Mouse (Mus musculus): ENCODE results near the gene Wipi1.

Wipi1 gene

DNA sequence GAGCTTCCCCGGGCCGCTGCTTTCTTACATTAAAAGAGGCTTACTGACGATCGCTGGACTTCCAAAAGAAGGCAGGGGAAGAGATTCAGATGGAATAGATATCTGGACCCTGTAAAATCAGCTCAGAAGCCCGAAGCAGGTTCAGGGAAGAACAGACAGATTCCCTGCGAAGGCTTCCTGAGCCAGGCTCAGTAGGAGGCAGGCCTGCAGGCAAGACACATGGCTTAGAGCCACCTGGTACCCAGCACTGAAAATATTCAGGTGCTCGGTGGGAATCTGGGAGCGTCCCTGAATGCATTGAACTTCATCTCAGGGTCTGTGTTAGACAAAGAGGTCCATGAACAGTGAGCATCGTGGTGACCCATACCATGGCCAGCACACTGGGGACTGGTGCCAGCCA, 31.8 kb downstream of the Wipi1 start:
- peak; percentile 16 for DNase-seq (ENCODE audit: low read depth, low spot score)

DNA sequence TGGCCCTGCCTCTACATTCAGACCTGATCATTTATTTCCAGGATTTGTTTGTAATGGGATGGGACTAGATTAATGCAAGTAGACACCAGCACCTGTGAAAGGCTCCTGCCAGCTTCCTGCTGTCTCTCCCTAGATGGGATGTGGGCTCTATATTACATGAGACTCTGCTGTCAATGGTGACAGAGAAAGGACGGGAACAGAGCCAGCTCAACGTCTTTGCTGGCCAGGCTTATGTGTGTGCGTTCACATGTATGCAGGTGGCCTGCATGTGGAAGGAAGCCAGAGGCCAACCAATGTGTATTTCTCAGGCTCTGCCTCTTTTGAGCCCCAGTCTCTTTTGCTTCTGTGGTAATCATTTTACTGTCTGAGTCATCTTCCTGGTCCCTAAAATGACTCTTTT, 33.2 kb downstream of the Wipi1 start:
- no peak for DNase-seq (ENCODE audit: low read depth, low spot score)

DNA sequence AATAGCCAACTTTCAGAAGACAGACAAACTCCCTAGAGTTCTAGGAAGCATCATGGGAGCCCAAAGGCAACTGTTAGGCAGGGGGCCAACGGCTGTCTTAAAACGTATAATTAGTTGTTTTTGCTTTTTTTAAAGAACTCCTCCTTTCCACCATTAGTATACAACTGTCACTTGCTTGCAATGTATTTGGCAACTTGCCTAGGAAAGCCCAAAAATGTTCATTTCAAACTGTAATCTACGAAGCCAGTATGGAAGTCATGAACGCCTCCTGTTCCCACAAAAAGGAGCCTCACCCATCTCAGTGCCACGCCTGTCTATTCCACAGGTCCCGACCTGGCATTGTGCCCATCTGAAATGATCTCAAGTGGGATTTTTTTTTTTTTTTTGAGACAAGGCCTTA, 35.9 kb downstream of the Wipi1 start:
- DNase-seq (ENCODE audit: low read depth, low spot score) = peak; percentile 35

DNA sequence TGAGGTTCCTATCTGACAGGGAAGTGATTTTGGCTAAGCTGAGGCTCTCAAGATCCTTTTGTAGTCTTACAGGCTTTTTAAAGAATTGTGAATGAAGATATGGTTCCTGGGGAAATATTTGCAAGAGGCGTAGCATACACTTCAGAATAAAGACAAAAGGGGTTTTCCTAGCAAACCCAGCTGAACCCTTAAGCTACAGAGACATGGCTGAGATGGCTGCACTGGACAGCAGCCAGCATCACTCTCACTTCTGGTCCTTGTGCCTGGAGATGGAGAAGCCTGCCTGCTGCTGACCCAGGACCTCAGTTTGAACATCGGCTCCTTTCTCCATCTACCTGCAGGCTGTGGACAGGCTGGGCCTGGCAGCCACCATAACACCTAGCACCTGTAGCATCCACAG, 37.2 kb downstream of the Wipi1 start:
- no peak for DNase-seq (ENCODE audit: low read depth, low spot score)

DNA sequence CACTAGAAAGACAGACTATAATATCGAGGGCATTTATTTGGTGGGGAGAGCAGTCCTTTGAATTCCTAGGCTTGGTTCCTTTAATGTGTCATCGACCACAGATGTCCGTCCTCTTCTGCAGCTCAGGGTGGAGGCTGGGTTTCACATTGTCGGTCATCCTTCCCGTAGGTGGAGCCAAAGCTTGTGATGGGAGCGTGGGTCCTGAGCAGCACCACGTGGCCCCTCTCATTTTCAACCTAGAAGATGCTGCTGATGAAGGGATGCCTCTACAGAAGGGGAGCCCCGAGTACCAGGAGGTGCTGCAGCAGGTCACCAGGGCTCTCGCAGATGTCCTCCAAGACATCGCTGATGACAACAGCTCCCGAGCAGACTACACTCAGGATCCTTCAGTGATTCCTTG, 39.7 kb downstream of the Wipi1 start:
- no peak for DNase-seq (ENCODE audit: low read depth, low spot score)

DNA sequence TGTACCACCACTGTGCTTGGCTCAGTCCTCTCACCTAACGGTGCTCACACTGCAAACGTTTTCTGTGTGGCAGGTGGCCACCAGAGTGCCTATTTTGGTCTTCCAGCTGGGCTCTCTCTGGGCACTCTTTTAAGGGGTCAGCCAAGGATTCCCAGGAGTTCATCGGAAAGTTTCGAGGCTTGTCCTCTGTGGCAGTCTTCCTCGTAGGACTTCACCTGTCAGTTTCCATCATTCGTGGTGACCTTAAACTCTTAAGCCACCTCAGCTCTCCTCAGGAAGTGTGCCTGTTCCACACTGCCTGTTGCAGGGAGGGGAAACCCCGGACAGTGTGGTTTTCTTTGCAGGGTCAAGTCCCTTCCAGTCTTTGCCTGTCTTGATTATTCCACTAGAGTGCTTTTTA, 42.0 kb downstream of the Wipi1 start:
- DNase-seq (ENCODE audit: low read depth, low spot score) = no peak

DNA sequence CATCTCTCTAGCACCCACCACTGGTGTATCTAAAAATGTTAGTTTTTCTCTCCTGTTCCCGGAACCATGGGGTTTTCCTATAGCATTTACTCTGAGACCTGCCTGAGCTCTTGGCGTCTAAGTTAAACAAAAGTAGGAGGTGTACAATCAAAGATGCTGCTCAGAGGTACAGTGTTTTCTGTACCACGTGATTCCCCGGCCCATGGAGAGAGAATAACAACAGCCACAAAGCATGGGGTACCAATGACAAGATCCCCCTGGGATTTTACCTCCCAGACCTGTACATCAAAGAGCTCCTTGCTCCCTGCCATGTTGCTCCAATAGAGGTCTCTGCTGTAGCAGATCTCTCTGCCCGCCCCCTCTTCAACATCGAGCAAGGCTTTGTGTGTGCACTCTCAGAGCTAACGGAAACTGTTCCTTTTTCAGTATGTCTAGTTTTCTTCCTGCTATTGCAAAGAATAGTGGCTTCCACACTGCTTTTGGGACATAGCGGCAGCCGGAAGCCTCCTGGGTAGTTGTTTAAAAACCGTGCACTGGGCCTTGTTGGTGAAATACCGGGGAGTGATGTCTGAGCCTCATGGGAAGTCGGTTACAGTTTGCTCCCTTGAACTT, 42.7 kb downstream of the Wipi1 start:
- DNase-seq (ENCODE audit: low read depth, low spot score) = peak; percentile 15

DNA sequence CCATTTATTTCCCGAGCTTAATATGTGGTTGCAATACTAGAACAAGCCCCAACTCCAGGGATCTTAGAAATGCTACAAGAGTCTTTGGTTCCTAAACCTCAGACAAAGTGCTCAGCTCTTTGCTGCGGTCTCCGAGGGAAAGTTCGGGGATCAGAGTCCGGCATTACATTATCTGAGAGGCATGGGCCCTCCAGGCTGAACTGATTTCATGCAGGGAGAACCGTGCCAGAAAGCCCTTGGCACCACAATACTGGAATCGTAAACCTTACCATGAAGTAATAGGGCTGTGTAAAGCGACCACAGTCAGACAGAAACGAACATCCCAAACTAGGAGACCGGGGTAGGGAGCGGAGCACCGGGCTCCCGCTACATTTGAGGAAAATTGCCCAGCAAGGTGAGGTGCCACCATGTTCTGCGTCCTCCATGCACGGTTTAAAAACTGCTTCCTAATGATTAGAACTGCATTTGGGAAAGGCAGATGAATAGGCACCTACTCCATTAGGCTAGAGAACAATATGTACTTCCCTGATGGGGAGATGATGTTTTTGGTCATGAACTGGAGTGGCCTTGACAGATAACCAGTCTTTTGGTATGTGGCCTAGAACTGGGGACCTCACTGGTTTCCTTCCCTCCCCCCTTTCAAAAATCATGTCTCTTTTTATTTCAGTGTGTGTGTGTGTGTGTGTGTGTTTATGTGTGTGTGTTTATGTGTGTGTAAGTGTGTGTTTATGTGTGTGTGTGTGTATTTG, 47.1 kb downstream of the Wipi1 start:
- DNase-seq (ENCODE audit: low read depth, low spot score) = no peak

DNA sequence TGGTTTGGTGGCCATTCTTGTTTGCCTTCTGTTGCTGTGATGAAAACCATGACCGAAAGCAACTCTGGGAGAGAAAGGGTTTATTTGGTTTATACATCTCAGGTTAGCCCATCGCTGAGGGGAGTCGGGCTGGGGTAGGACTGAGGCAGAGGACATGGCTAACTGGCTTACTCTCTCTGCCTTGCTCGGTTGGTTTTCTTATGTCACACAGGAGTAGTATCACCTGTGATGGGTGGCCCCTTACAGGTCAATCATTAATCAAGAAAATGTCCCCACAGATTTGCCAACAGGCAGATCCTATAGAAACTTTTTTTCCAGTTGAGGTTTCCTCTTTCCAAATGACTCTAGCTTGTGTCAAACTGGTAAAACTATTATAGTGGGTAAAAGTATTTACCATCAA, 48.1 kb downstream of the Wipi1 start:
- DNase-seq (ENCODE audit: low read depth, low spot score) = no peak

DNA sequence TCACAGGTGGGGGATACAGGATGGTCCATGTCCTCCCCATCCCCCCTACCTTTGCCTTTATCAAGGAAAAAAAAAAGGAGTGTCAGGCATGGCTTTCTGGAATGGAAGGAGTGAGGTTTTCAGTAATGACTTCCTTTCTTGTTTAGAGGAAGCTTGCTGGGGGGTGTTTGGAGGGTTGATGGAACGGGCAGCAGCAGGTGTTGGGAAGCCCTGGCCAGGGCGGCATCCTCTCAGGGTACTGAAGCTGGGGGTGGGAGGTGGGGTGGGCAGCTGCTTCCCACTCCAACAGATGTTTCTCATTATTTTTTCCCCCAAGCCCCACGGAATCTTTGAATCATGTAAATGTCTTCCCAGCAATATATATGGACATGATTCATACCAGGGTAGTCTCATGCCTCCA, 50.3 kb downstream of the Wipi1 start:
- DNase-seq (ENCODE audit: low read depth, low spot score) = no peak

DNA sequence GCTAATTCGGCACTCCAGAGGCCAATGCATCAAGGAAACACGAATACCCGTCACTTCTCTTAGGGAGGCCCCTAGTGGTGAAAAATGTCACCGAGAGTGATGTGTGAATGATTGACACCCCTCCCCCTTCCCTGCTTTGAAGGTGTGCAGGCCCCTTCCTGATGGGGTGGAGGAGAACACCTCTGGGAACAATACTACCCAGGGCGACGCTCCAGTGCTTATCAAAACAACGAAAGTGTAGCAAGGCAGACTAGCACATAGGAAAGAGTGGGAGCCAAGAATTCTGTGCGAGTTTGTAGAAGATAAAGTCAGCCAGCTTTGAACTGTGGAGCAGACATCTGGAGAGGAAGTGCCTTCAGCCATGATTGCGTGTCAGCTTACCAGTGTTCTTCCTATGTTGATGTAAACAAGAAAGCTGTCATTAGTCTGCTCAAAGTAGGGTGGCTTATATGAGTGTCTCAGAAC, 50.9 kb downstream of the Wipi1 start:
- peak; percentile 32 for DNase-seq (ENCODE audit: low read depth, low spot score)

DNA sequence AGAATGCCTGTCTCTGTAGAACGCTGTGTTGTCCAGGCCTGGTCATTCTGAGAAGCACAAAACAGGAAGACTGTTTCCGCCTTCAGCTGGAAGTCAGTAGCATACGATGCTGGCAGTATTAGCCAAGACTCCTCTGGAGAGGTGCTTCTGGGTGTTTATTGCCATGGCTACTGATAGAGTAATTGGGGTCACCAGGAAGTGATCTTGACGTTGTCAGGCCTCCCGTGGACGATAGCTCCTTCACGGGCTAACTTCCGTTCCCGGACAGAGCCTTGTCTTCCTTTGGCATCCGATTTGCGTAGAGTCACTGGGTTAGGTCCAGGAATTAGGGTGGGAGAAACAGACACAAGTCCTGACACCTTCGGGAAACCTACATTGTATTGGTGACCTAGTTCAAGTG, 52.5 kb downstream of the Wipi1 start:
- DNase-seq (ENCODE audit: low read depth, low spot score) = no peak

DNA sequence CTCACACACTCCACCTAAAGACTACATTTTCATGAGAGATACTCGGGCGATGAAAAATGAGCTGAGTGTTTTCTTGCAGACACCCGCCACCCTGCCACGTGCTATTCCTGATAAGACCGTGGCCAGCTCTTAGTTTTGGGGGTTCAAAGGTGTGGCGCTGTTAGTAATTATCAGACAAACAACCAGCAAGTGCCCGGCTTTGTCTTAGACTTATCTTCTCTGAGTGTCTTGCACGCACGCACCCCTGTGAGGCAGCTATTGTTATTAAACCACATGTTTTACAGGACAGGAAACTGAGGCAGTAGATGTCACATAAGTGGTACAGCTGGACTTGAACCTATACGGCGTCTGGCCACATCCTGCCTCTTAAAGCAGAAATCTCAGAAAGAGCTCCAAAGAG, 54.3 kb downstream of the Wipi1 start:
- no peak for DNase-seq (ENCODE audit: low read depth, low spot score)

DNA sequence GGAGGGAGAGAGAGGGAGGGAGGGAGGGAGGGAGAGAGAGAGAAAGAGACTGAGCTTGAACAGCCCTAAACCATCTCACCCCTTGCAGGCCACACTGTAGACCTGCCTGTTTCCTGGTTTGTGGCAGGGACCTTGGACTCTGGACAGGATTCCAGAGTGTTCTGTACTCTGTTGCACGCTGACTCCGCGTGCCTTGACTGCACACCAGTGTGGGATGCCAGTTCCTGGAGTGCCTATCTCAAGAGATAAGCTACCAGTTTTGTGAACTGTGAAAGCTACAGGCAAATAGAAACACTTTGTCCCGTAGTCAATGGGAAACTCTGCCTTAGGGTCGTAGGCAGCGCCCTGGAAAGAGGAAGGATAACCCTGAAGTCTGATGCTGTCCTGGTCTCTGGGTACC, 55.6 kb downstream of the Wipi1 start:
- no peak for DNase-seq (ENCODE audit: low read depth, low spot score)

DNA sequence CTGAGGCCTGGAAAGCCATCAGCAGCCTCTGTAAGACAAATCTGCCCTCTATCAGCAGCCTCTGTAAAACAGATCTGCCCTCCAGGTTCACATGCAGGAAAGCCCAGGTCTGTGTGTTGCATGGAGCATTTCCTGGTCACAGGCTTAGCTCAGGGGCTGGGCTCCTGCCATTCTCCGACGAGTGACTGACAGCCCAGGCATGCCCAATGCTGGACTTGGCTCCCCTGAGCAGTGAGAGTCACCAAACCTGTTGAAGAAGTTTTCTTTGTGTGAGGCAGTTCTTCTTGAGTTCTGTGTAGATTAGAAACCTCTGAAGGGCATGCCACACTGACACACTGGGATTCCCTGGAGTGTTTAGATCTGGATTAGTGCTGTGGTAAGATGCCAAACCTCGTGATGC, 57.3 kb downstream of the Wipi1 start:
- DNase-seq (ENCODE audit: low read depth, low spot score) = peak; percentile 8

DNA sequence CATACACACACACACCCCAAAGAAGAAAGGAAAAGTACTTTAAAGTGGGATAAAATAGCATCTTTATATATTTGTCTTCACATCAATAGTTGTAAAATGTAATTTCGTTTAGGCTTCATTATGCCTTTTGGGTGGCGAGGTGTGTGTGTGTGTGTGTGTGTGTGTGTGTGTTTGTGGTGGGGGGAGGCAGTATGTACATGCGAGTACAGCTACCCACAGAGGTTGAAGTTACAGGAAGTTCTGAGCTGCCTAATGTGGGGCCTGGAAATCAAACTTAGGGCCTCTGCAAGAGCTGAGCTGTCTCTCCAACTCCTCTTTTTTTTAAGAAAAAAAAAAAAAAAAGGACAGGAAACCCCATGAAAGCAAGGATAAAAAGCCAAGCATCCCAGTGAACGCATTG, 57.8 kb downstream of the Wipi1 start:
- DNase-seq (ENCODE audit: low read depth, low spot score) = no peak

DNA sequence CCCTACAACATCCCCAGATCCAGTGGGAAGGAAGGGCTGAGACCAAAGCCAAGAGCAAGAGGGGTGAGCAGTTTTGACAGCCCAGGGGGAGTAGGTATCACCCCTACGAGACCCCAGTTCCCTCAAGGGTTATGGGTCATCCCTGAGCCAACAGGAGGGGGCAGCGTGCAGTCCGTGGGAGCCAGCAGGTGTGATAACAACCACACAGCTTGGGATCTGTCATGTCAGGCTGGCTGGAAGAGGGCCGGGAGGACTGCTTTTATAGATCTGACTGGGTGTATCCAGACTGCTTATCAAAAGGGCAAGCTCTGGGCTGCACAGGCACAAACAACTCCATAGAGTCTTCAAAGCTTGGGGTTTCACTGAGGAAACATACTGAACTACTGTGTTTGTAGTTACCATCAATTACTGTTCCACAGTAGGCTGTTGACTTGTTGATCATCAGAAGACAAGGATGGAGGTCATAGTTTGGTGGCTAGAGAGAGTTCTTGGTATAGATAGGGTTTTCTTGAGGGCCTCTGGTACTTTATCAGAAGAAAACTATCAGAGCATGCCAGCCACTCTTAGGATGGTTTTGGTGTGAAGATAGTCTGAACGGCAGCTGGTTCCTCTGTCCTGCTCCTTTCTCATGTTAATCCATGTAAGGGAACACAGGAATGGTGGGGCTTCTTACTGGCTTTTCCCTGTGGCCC, 62.0 kb downstream of the Wipi1 start:
- DNase-seq (ENCODE audit: low read depth, low spot score) = no peak

DNA sequence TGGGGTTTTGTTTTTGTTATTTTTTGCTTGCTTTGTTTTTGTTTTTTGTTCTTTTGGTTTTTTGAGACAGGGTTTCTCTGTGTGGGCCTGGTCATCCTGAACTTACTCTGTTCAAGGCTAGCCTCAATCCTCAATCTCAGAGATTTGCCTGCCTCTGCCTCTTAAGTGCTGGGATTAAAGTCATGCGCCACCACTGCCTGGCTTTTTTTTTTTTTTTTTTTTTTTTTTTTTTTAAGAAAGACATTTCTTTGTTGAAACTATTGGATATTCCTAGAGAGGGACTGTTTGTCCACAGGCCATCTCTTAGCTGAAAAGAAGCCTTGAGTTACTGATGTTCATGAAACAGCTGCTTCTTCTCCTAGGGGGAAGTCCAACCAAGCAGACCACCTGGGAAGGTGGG, 64.1 kb downstream of the Wipi1 start:
- no peak for DNase-seq (ENCODE audit: low read depth, low spot score)

DNA sequence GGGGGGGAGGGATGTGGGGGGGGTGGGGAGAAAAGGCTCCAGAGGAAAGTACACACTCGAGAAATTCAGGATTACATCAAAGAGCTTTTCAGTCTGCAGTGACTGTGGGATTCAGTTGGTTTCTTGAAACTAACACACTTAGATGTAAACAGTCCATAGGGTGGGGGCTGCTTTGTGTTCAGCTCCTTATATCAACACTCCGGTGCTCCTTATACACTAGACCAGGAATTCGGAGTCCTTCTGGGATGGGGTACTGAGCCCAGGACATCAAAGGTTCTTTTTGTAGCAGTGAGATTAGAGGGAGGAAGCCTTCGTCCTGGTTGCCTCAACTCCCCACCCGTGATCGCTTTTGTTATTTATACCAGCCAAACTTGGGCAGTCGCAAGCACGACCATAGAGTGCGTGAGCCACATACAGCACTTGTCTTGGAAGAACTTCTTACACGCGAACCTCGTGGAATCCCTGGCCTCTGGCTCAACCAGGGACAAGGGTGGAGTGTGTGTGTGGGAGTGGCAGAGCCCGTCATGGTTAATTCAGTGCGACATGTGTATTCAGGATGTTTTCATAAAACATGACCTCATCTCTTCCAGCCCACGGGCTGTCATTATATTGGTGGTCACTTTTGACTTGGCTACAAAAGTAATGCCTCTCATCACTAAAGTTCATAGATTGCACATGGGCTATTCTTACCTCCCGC, 65.3 kb downstream of the Wipi1 start:
- no peak for DNase-seq (ENCODE audit: low read depth, low spot score)

DNA sequence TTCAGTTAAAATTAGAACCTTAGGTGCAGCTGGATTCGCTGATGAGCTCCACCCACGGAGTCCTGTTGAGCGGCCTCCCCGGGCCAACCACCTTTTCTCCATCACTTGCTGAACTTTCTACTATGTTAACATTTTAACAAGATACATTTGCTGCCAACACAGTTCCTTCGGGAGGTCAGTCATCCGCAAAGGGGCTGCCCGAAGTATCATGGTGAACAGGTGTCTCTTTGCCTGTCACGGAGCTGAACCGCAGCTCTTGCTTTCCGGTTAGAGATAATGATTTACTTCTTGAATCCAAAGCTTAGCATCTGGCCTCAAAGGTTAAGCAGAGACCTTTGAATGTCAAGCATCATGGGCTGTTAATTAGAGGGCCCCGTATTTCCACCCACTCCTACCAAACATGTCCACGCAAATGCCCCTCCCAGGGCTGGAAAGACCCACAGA, 66.0 kb downstream of the Wipi1 start:
- DNase-seq (ENCODE audit: low read depth, low spot score) = no peak

DNA sequence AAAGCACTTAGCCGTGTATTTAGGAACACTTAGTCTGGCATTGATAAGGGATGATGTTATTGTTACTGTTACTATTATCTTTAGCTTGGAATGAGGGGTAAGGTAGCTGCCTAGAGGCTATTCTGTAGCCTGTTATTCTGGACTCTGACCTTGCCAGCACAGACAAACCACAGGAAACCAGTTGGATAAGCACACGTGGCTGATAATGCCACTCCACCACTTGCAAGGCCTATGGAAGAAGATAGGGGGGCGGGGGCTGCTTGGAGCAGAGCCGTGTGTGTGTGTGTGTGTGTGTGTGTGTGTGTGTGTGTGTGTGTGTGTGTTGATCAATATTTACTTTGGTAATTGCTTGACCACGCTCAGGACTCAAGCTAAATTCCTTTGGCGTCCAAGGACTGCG, 66.5 kb downstream of the Wipi1 start:
- DNase-seq (ENCODE audit: low read depth, low spot score) = no peak

DNA sequence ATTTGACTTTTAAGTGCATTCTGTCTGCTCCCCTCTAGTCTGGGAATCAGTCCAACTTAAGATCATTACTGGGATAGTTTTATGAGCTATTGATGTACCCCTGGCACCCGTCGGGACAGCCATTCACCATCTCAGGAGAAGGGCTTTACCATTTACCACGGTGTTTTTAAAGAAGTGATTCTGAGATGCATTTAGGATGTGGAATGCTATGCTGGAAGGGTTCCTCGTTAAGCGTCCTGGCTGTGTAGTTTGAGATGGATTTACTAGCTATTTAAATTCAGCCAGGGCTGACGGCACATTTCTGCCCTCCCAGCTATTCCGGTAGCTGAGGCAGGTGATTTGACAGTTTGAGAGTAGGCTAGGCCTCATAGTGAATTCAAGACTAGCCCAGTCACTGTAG, 67.3 kb downstream of the Wipi1 start:
- no peak for DNase-seq (ENCODE audit: low read depth, low spot score)
